Mouse (Mus musculus): ENCODE results near the gene Ccin. TPM values are rescaled to one million over a fixed set of nuclear protein-coding genes. Genes with fewer than 3 reads are reported as not detected.

The Ccin gene
- total and polyA plus RNA-seq, 3 experiments = 0.16 TPM; not detected in 2

DNA sequence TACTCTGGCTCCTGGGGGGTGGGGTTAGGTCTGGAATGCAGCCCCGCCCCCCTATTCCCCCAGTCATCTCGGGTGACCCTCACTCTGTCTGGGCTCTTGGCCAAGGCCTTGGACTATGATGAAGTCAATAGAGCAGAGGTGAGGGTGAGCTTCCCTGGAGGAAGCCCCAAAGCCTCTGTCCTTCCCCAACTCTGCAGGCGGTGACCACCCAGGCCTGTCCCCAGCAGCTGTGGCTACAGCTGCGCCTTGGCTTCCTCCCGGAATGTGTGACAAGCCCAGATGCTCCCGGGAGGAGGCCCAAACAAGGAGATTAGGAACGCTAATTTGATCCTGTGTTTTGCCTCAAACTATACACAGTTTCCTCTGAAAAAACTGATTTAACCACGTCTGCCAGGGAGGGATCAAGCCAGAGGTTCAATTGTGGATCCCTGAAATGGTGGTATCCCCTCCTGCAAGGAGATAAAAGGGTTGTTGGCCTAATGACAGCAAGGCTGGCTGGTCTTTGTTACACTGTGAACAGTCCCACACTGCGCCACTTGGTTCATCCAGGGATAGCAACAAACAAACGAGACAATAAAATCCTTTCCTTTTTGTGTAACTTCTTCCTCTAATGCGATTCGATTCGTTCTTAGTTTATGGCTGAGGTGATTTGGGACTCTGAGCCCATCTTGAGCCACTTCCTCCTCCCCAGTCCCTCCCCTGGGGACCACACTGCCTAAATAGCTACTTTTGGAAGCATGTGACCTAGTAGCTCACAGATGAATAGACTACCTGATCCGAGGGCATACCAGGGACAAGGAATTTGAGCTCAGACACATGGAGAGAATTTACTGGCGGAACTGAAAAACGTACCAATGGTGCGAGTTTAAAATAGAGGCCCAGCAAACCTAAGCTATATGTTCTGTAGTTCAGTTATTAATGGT, 4.5 kb upstream of the Ccin start:
- peak overlapping the region; percentile 31; the same call in 1 of the 2 replicates for H3K27ac ChIP-seq
- no peak overlapping the region for H3K9ac ChIP-seq (ENCODE audit: low read depth, low read length)
- 31% methylated on average over 17 of the region's 17 CpGs for whole genome bisulfite sequencing
- no peak overlapping the region for H3K4me3 ChIP-seq
- no peaks in the 10 kb centered on the region for H3K27me3 ChIP-seq (ENCODE audit: control insufficient read depth, insufficient read depth, low read length)
- peak; percentile 64 to 67 for DNase-seq
- H3K4me1 ChIP-seq (ENCODE audit: control insufficient read depth, insufficient read depth, low read length) = peaks cover 15% of the 10 kb centered on the region
- TF ChIP-seq EP300 (IDR thresholded peaks at IDR 0.05; ENCODE audit: insufficient read depth, low read depth, low read length) (no peak), CTCF (IDR thresholded peaks at IDR 0.05) (0 out of 2 replicates have a peak, but pooled peaks have one; percentile 2)
- H3K36me3 ChIP-seq (ENCODE audit: control insufficient read depth, insufficient read depth, low read length) = no peaks in the 10 kb centered on the region
- intact Hi-C loops (cut with DNase I) = no loop called here
- no peaks in the 10 kb centered on the region for H3K79me2 ChIP-seq (replicated peaks; ENCODE audit: control insufficient read depth, insufficient read depth, low read length)

DNA sequence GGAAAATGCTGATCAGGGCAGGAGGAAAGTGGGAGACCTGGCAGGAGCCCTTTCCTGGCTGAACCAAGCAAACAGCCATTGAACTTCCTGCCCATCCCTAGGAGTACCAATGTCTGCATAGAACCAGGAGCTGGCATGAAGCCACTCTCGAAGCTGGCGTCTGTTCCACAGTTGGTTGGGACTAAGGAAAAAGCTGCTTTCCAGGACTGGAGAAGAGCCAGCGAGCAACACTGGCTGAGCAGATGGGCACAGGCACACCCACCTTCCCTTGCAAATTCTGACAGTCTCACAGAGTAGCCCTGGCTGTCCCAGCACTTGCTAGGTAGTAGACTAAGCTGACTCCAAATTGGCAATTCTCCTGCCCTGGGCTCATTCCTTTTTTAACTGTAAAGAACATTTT, 3.5 kb upstream of the Ccin start:
- Histone ChIP-seq H3K9ac (ENCODE audit: low read depth, low read length) (no peak overlapping the region), H3K27ac (no peak overlapping the region), H3K79me2 (replicated peaks; ENCODE audit: control insufficient read depth, insufficient read depth, low read length) (no peaks in the 10 kb centered on the region), H3K27me3 (ENCODE audit: control insufficient read depth, insufficient read depth, low read length) (no peaks in the 10 kb centered on the region), H3K36me3 (ENCODE audit: control insufficient read depth, insufficient read depth, low read length) (no peaks in the 10 kb centered on the region), H3K4me3 (no peak overlapping the region), H3K4me1 (ENCODE audit: control insufficient read depth, insufficient read depth, low read length) (peaks cover 15% of the 10 kb centered on the region)
- 42% methylated on average over 3 of the region's 3 CpGs for WGBS
- TF ChIP-seq EP300 (IDR thresholded peaks at IDR 0.05; ENCODE audit: insufficient read depth, low read depth, low read length) = no peak
- no peak for TF ChIP-seq CTCF (IDR thresholded peaks at IDR 0.05)
- no peak for TF ChIP-seq POLR2A (IDR thresholded peaks at IDR 0.05; ENCODE audit: insufficient read depth, low read depth, low read length)
- no peak for DNase-seq
- intact Hi-C loops (cut with DNase I) = loop anchor here (10.0 kb wide), 1 partner anchor 235 kb away; no protein-coding TSS in a partner anchor

DNA sequence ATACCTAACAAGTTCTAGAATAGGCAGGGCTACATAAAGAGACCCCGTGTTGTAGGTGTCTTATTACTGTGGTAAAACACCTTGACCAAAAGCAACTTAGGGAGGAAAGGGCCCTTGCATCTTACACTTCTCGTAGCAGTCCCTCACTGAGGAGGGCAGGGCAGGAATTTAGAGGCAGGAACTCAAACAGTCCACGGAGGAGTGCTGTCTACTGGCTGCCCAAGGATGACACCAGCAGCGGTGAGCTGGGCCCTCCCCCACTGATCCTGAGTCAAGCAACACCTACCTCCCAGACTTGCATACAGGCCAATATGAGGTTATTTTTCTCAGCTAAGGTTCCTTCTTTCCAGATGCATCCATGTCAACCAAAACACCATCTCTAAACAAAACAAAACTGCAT, 3.0 kb upstream of the Ccin start:
- H3K36me3 ChIP-seq (ENCODE audit: control insufficient read depth, insufficient read depth, low read length) = no peaks in the 10 kb centered on the region
- no peaks in the 10 kb centered on the region for H3K79me2 ChIP-seq (replicated peaks; ENCODE audit: control insufficient read depth, insufficient read depth, low read length)
- intact Hi-C loops (cut with DNase I) = loop anchor here (10.0 kb wide), 1 partner anchor 235 kb away; no protein-coding TSS in a partner anchor
- DNase-seq = no peak
- TF ChIP-seq EP300 (IDR thresholded peaks at IDR 0.05; ENCODE audit: insufficient read depth, low read depth, low read length) = no peak
- no peak for TF ChIP-seq POLR2A (IDR thresholded peaks at IDR 0.05; ENCODE audit: insufficient read depth, low read depth, low read length)
- no peak for TF ChIP-seq CTCF (IDR thresholded peaks at IDR 0.05)
- peaks cover 15% of the 10 kb centered on the region for H3K4me1 ChIP-seq (ENCODE audit: control insufficient read depth, insufficient read depth, low read length)
- 79% methylated on average over 4 of the region's 4 CpGs for WGBS
- H3K4me3 ChIP-seq = no peak overlapping the region
- H3K9ac ChIP-seq (ENCODE audit: low read depth, low read length) = no peak overlapping the region
- H3K27me3 ChIP-seq (ENCODE audit: control insufficient read depth, insufficient read depth, low read length) = no peaks in the 10 kb centered on the region
- H3K27ac ChIP-seq = no peak overlapping the region

DNA sequence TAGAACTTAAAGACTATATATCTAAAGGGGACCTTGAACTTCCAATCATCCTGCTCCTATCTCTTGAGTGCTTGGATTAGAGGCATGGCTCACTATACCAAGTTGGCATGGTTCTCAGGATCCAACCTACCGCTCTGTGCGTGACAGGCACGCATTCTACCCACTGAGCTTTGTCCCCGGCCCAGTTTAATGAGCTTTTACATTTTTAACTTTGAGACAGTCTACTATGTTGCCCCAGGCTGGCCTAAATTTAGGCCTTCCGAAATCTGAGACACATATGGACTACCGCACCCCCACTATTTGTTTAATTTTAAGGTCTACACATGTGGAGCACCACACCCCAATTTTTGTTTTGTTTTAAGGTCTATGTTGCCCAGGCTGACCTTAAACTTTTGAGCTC, 2.4 kb upstream of the Ccin start:
- no peaks in the 10 kb centered on the region for H3K36me3 ChIP-seq (ENCODE audit: control insufficient read depth, insufficient read depth, low read length)
- H3K27ac ChIP-seq = no peak overlapping the region
- peaks cover 15% of the 10 kb centered on the region for H3K4me1 ChIP-seq (ENCODE audit: control insufficient read depth, insufficient read depth, low read length)
- H3K27me3 ChIP-seq (ENCODE audit: control insufficient read depth, insufficient read depth, low read length) = no peaks in the 10 kb centered on the region
- no peak overlapping the region for H3K4me3 ChIP-seq
- H3K9ac ChIP-seq (ENCODE audit: low read depth, low read length) = no peak overlapping the region
- TF ChIP-seq POLR2A (IDR thresholded peaks at IDR 0.05; ENCODE audit: insufficient read depth, low read depth, low read length) (no peak), CTCF (IDR thresholded peaks at IDR 0.05) (no peak), EP300 (IDR thresholded peaks at IDR 0.05; ENCODE audit: insufficient read depth, low read depth, low read length) (no peak)
- H3K79me2 ChIP-seq (replicated peaks; ENCODE audit: control insufficient read depth, insufficient read depth, low read length) = no peaks in the 10 kb centered on the region
- 95% methylated on average over 6 of the region's 6 CpGs for WGBS
- intact Hi-C loops (cut with DNase I) = loop anchor here (10.0 kb wide), 1 partner anchor 236 kb away; no protein-coding TSS in a partner anchor
- no peak for DNase-seq

DNA sequence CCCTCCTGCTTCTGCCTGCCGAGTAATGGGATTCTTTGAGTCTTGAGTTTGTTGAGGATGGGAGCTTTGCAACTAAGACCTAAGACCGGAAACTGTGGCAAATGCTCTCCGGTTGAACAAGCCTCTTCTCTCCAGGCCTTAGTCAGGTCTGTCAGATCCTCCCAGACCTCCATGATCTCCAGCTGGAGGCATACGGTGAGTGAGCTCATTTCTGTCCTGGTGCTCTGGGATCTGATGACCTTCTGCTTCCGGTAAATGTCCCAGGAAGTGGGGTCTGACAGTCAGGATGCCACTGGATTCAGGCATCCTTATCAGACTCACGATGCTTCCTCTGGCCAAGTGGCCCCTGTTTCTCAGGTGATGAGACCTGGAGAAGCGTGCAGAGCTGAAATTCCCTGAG, 2.0 kb upstream of the Ccin start:
- TF ChIP-seq CTCF (IDR thresholded peaks at IDR 0.05) (no peak), EP300 (IDR thresholded peaks at IDR 0.05; ENCODE audit: insufficient read depth, low read depth, low read length) (no peak), POLR2A (IDR thresholded peaks at IDR 0.05; ENCODE audit: insufficient read depth, low read depth, low read length) (no peak)
- no peaks in the 10 kb centered on the region for H3K36me3 ChIP-seq (ENCODE audit: control insufficient read depth, insufficient read depth, low read length)
- H3K27me3 ChIP-seq (ENCODE audit: control insufficient read depth, insufficient read depth, low read length) = no peaks in the 10 kb centered on the region
- H3K27ac ChIP-seq = no peak overlapping the region
- H3K4me1 ChIP-seq (ENCODE audit: control insufficient read depth, insufficient read depth, low read length) = peaks cover 15% of the 10 kb centered on the region
- H3K79me2 ChIP-seq (replicated peaks; ENCODE audit: control insufficient read depth, insufficient read depth, low read length) = no peaks in the 10 kb centered on the region
- H3K4me3 ChIP-seq = no peak overlapping the region
- intact Hi-C loops (cut with DNase I) = loop anchor here (10.0 kb wide), 1 partner anchor 236 kb away; no protein-coding TSS in a partner anchor
- H3K9ac ChIP-seq (ENCODE audit: low read depth, low read length) = no peak overlapping the region
- 66% methylated on average over 7 of the region's 7 CpGs for WGBS
- DNase-seq = no peak

Data from heart, adult 2 months (tissue).